Mouse (Mus musculus): ENCODE results near the gene Chchd10. TPM values are rescaled to one million over a fixed set of nuclear protein-coding genes. Genes with fewer than 3 reads are reported as not detected.
A peak's percentile ranks its signal among the peaks of the same experiment; 100 is the strongest.

The Chchd10 gene
- polyA plus RNA-seq, 2 experiments, result 11.7 to 24.8 TPM

DNA sequence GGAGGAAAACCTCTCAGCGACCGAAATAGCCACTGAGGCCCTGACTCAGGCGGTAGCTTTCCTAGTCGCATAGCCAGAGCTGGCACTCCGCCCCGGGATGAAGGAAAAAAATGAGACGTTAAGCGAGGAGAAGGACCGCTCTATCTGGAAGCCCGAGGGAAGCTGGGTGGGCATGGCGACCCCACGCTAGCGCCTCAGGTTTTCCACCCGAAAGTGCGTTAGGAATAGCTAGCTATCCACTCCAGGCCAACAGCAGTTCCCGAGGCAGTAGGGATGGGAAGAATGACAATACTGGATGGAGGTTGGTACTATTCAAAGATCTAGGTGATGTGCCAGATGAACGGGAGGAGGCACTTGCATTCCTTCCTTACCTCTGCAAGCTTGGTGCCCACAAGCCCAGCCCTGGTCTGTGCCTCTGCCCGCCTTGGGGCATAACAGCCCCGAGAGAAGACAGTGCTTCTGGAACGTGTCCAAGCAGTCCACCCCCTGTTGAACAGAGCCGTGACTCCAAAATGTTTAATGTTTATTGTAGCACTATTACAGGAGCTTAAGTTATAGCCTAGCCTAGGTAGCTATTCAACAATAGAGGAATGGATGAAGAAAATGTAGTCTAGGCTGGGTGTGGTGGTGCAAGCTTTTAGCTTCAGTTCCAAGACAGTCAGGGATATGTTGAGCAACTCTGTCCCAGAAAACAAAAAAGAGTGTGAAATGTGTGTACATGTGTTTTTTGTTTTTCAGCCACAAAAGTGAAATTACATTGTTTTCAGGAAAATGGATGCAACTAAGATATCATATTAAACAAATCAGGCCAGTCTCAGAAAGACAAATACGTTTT is 11.0 kb upstream of the Chchd10 start:
- Histone ChIP-seq H3K36me3 (ENCODE audit: control insufficient read depth, insufficient read depth, low read length) (peaks cover 55% of the 10 kb centered on the region), H3K4me3 (replicated peaks; ENCODE audit: low read length) (peak overlapping the region; percentile 80), H3K9me3 (ENCODE audit: control insufficient read depth, low read length) (no peaks in the 10 kb centered on the region), H3K4me2 (replicated peaks; ENCODE audit: low read depth, low read length, severe bottlenecking) (peak overlapping the region; percentile 50), H3K27ac (replicated peaks; ENCODE audit: low read depth, low read length) (peak overlapping the region; percentile 92), H3K4me1 (ENCODE audit: control insufficient read depth, insufficient read depth, low read length) (peaks cover 22% of the 10 kb centered on the region), H3K9ac (ENCODE audit: low read depth, low read length, severe bottlenecking) (peak overlapping the region; percentile 94), H3K27me3 (ENCODE audit: control insufficient read depth, insufficient read depth, low read length) (no peaks in the 10 kb centered on the region)
- DNase-seq (ENCODE audit: low spot score) (peak; percentile 33), ATAC-seq (ENCODE audit: low FRiP score, low read depth) (peak; percentile 20; the same call in 1 of the 2 replicates)
- no peak for TF ChIP-seq POLR2A (IDR thresholded peaks at IDR 0.05; ENCODE audit: borderline replicate concordance, extremely low read depth, insufficient read depth, insufficient read length)
- 6% methylated on average over 22 of the region's 22 CpGs for WGBS

DNA sequence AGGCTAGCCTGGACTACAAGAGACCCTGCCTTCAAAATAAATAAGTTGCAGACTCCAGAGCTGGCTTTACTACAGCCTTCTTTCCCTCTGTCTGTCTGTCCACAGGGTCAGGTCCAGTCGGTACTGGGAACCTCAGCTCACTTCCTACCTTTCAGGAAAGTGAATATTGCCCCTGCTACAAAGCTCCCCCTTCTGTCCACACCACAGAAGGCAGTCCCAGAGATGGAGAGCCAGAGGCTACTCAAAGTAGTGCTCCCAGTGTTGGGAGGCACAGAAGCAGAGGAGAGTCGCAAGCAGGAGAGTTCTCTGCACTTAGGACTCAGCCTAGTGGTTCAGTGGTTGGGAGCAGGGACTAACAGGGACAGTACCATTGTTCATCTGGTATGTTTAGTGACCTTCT is 8.6 kb upstream of the Chchd10 start:
- no peak for TF ChIP-seq POLR2A (IDR thresholded peaks at IDR 0.05; ENCODE audit: borderline replicate concordance, extremely low read depth, insufficient read depth, insufficient read length)
- H3K27ac ChIP-seq (replicated peaks; ENCODE audit: low read depth, low read length), result no peak overlapping the region
- DNase-seq (ENCODE audit: low spot score), result no peak
- WGBS, result 55% methylated on average over 2 of the region's 2 CpGs
- no peak overlapping the region for H3K4me2 ChIP-seq (replicated peaks; ENCODE audit: low read depth, low read length, severe bottlenecking)
- no peak overlapping the region for H3K9ac ChIP-seq (ENCODE audit: low read depth, low read length, severe bottlenecking)
- H3K9me3 ChIP-seq (ENCODE audit: control insufficient read depth, low read length), result no peaks in the 10 kb centered on the region
- H3K36me3 ChIP-seq (ENCODE audit: control insufficient read depth, insufficient read depth, low read length), result peaks cover 56% of the 10 kb centered on the region
- H3K4me3 ChIP-seq (replicated peaks; ENCODE audit: low read length), result no peak overlapping the region
- H3K4me1 ChIP-seq (ENCODE audit: control insufficient read depth, insufficient read depth, low read length), result peaks cover 9% of the 10 kb centered on the region
- ATAC-seq (ENCODE audit: low FRiP score, low read depth), result no peak
- H3K27me3 ChIP-seq (ENCODE audit: control insufficient read depth, insufficient read depth, low read length), result no peaks in the 10 kb centered on the region

DNA sequence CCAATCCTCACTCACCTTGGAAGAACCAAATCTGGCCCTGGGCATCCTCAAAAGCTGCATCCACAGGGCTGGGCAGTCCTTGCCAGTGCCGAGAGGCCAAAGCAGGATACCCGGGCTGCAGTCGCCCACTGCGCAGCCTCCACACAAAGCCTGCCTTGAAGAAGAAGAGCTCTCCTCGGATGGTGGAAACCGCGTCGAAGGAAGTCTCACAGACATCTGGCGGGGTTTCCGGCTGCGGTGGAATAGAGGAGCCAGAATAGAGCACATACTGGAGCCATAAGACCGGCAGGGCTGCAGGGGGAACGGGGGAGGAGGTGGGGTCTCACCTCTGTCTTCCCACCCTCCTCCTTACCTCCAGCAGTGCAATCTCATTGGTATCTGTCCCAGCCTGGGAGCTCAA is 6.5 kb upstream of the Chchd10 start:
- Histone ChIP-seq H3K4me3 (replicated peaks; ENCODE audit: low read length) (no peak overlapping the region), H3K9me3 (ENCODE audit: control insufficient read depth, low read length) (no peaks in the 10 kb centered on the region), H3K27ac (replicated peaks; ENCODE audit: low read depth, low read length) (no peak overlapping the region), H3K27me3 (ENCODE audit: control insufficient read depth, insufficient read depth, low read length) (no peaks in the 10 kb centered on the region), H3K4me1 (ENCODE audit: control insufficient read depth, insufficient read depth, low read length) (peaks cover 19% of the 10 kb centered on the region), H3K36me3 (ENCODE audit: control insufficient read depth, insufficient read depth, low read length) (peaks cover 53% of the 10 kb centered on the region), H3K4me2 (replicated peaks; ENCODE audit: low read depth, low read length, severe bottlenecking) (no peak overlapping the region), H3K9ac (ENCODE audit: low read depth, low read length, severe bottlenecking) (no peak overlapping the region)
- ATAC-seq (ENCODE audit: low FRiP score, low read depth), result no peak
- TF ChIP-seq POLR2A (IDR thresholded peaks at IDR 0.05; ENCODE audit: borderline replicate concordance, extremely low read depth, insufficient read depth, insufficient read length), result no peak
- no peak for DNase-seq (ENCODE audit: low spot score)
- WGBS, result 67% methylated on average over 13 of the region's 13 CpGs

DNA sequence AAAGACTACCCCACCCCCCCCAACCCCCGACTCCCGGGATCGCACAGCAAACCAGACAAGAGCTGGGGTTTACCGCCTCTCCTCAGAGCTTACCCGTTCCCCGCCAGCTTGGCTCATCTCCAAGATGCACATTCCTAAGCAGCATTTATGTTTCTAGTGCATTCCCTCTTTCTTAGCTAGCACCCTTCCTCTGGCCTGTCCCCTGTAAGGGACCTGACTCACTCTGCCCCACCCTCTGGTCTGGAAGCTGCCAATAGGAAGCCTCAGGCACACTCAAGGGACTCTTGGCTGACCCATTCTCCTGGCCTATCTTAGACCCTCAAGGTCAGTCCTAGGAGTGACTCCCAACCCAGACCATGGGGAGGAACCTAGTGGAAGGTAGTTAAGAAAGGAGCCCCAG is 2.6 kb upstream of the Chchd10 start:
- DNase-seq (ENCODE audit: low spot score) (peak; percentile 51), ATAC-seq (ENCODE audit: low FRiP score, low read depth) (peak; percentile 39; the same call in 1 of the 2 replicates)
- H3K27ac ChIP-seq (replicated peaks; ENCODE audit: low read depth, low read length), result 0 out of 2 replicates have a peak overlapping the region, but pooled peaks have one; percentile 15
- TF ChIP-seq POLR2A (IDR thresholded peaks at IDR 0.05; ENCODE audit: borderline replicate concordance, extremely low read depth, insufficient read depth, insufficient read length), result no peak
- peak overlapping the region; percentile 91 for H3K4me2 ChIP-seq (replicated peaks; ENCODE audit: low read depth, low read length, severe bottlenecking)
- H3K4me3 ChIP-seq (replicated peaks; ENCODE audit: low read length), result peak overlapping the region; percentile 74
- H3K4me1 ChIP-seq (ENCODE audit: control insufficient read depth, insufficient read depth, low read length), result peaks cover 32% of the 10 kb centered on the region
- H3K9ac ChIP-seq (ENCODE audit: low read depth, low read length, severe bottlenecking), result peak overlapping the region; percentile 94
- WGBS, result 6% methylated on average over 6 of the region's 6 CpGs
- no peaks in the 10 kb centered on the region for H3K9me3 ChIP-seq (ENCODE audit: control insufficient read depth, low read length)
- peaks cover 31% of the 10 kb centered on the region for H3K36me3 ChIP-seq (ENCODE audit: control insufficient read depth, insufficient read depth, low read length)
- H3K27me3 ChIP-seq (ENCODE audit: control insufficient read depth, insufficient read depth, low read length), result no peaks in the 10 kb centered on the region; the same call in 1 of the 2 replicates

DNA sequence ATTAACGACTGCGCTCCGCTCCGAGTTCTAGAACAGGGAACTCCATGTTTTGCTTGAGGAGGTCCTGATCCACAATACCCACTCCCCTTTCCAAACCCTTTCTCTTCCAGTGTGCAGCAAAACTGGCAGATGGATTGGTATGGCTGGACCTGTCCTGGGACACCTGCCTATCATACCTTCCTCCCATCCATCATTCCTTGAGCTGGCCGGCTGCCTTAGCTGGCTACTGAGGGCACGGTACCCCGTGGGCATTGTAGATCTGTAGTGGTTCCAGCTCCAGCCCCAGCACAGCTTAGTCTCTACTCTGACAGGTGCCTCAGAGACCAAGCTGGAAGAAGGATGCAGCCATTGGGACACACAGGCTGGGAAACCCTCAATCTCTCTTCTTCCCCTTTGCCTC is 1.6 kb upstream of the Chchd10 start:
- Histone ChIP-seq H3K4me2 (replicated peaks; ENCODE audit: low read depth, low read length, severe bottlenecking) (peak overlapping the region; percentile 91), H3K4me3 (replicated peaks; ENCODE audit: low read length) (peak overlapping the region; percentile 74), H3K9me3 (ENCODE audit: control insufficient read depth, low read length) (no peaks in the 10 kb centered on the region), H3K36me3 (ENCODE audit: control insufficient read depth, insufficient read depth, low read length) (peaks cover 21% of the 10 kb centered on the region), H3K27me3 (ENCODE audit: control insufficient read depth, insufficient read depth, low read length) (peaks cover 7% of the 10 kb centered on the region; the same call in 1 of the 2 replicates), H3K27ac (replicated peaks; ENCODE audit: low read depth, low read length) (peak overlapping the region; percentile 79; the same call in 1 of the 2 replicates), H3K4me1 (ENCODE audit: control insufficient read depth, insufficient read depth, low read length) (peaks cover 36% of the 10 kb centered on the region), H3K9ac (ENCODE audit: low read depth, low read length, severe bottlenecking) (peak overlapping the region; percentile 94)
- TF ChIP-seq POLR2A (IDR thresholded peaks at IDR 0.05; ENCODE audit: borderline replicate concordance, extremely low read depth, insufficient read depth, insufficient read length), result no peak
- WGBS, result 24% methylated on average over 7 of the region's 7 CpGs
- DNase-seq (ENCODE audit: low spot score) (no peak), ATAC-seq (ENCODE audit: low FRiP score, low read depth) (no peak)
